In the genomic region with DNA sequence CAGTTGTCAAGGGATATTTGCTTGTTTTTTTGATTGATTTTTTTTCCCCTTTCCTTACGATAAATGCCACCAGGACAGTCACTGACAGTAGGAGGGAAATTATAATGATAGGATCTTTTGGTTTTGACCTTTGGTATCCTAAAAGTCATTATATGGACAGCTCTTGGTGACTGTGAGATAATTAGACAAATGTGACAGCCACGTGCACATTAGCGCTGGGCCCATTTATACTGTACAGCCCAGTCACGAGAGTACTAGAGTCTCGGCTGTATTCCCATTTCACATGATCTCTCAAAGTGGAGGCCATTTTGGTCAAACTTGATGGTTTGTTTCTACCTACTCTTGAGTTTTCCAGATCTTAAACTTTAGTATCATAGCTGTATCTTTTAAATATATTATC, we compare ENCODE assay signal across 7 mouse cellular contexts. TPM values are rescaled to one million over a fixed set of nuclear protein-coding genes. Genes with fewer than 3 reads are reported as not detected.
DNase-seq lines count a peak whose midpoint lies in the region; ATAC-seq lines count a peak whose summit lies in the region.

No protein-coding gene starts in this region.

- DNase-seq in cerebellum, adult 9-11 months = no peak
- no peak for DNase-seq in right cerebral cortex, postnatal 10 days (ENCODE audit: low spot score in 2 of 2)

- H3K4me1 ChIP-seq in megakaryocyte, embryonic 14.5 days = peaks cover 61% of the 10 kb centered on the region
- peaks cover 34% of the 10 kb centered on the region for H3K4me1 ChIP-seq in forebrain, embryonic 13.5 days
- peaks cover 45% of the 10 kb centered on the region for H3K4me1 ChIP-seq in limb, embryonic 13.5 days
- peaks cover 19% of the 10 kb centered on the region; the same call in 1 of the 2 replicates for H3K4me1 ChIP-seq in stomach, embryonic 14.5 days (ENCODE audit: control insufficient read depth, insufficient read depth, low read length)

- H3K36me3 ChIP-seq in megakaryocyte, embryonic 14.5 days (replicated peaks; ENCODE audit: low read length) = peaks cover 4% of the 10 kb centered on the region
- H3K36me3 ChIP-seq in forebrain, embryonic 13.5 days (ENCODE audit: poor library complexity, severe bottlenecking) = no peaks in the 10 kb centered on the region
- H3K36me3 ChIP-seq in limb, embryonic 13.5 days = no peaks in the 10 kb centered on the region
- H3K36me3 ChIP-seq in stomach, embryonic 14.5 days (ENCODE audit: control insufficient read depth, insufficient read depth, low read length) = no peaks in the 10 kb centered on the region

- H3K4me3 ChIP-seq in megakaryocyte, embryonic 14.5 days (replicated peaks) = peak overlapping the region; percentile 97
- peak overlapping the region; percentile 70 for H3K4me3 ChIP-seq in forebrain, embryonic 13.5 days
- H3K4me3 ChIP-seq in limb, embryonic 13.5 days = peak overlapping the region; percentile 65
- H3K4me3 ChIP-seq in stomach, embryonic 14.5 days (ENCODE audit: low read depth, low read length) = peak overlapping the region; percentile 79

- ATAC-seq in megakaryocyte, adult 5-6 weeks (ENCODE audit: poor library complexity, severe bottlenecking) = no peak
- ATAC-seq in forebrain, embryonic 13.5 days = no peak
- ATAC-seq in limb, embryonic 13.5 days (ENCODE audit: low FRiP score, low read depth) = no peak
- ATAC-seq in stomach, embryonic 14.5 days (ENCODE audit: insufficient number of reproducible peaks, insufficient read depth, low FRiP score, low read depth) = no peak

- WGBS in forebrain, embryonic 13.5 days = 62% methylated on average over 5 of the region's 5 CpGs
- WGBS in limb, embryonic 13.5 days = 40% methylated on average over 5 of the region's 5 CpGs
- WGBS in stomach, embryonic 14.5 days = 42% methylated on average over 5 of the region's 5 CpGs

- peak overlapping the region; percentile 96; the same call in 1 of the 2 replicates for H3K9ac ChIP-seq in forebrain, embryonic 13.5 days
- H3K9ac ChIP-seq in limb, embryonic 13.5 days = no peak overlapping the region
- H3K9ac ChIP-seq in stomach, embryonic 14.5 days (replicated peaks; ENCODE audit: low read depth, low read length) = peak overlapping the region; percentile 98; the same call in 1 of the 2 replicates

- H3K27ac ChIP-seq in forebrain, embryonic 13.5 days = no peak overlapping the region
- H3K27ac ChIP-seq in limb, embryonic 13.5 days = peak overlapping the region; percentile 97
- no peak overlapping the region; the same call in 1 of the 2 replicates for H3K27ac ChIP-seq in stomach, embryonic 14.5 days (ENCODE audit: low read length)

- H3K4me2 ChIP-seq in forebrain, embryonic 13.5 days = peak overlapping the region; percentile 89
- H3K4me2 ChIP-seq in limb, embryonic 13.5 days (replicated peaks) = peak overlapping the region; percentile 91
- H3K4me2 ChIP-seq in stomach, embryonic 14.5 days (replicated peaks; ENCODE audit: low read depth, low read length) = peak overlapping the region; percentile 91

- H3K27me3 ChIP-seq in megakaryocyte, embryonic 14.5 days (replicated peaks) = peaks cover 2% of the 10 kb centered on the region
- H3K27me3 ChIP-seq in forebrain, embryonic 13.5 days = no peaks in the 10 kb centered on the region
- H3K27me3 ChIP-seq in limb, embryonic 13.5 days = no peaks in the 10 kb centered on the region
- H3K27me3 ChIP-seq in stomach, embryonic 14.5 days (ENCODE audit: control insufficient read depth, insufficient read depth, low read length) = no peaks in the 10 kb centered on the region

- no peaks in the 10 kb centered on the region for H3K9me3 ChIP-seq in megakaryocyte, embryonic 14.5 days
- no peaks in the 10 kb centered on the region for H3K9me3 ChIP-seq in forebrain, embryonic 13.5 days (replicated peaks)
- no peaks in the 10 kb centered on the region for H3K9me3 ChIP-seq in limb, embryonic 13.5 days
- no peaks in the 10 kb centered on the region for H3K9me3 ChIP-seq in stomach, embryonic 14.5 days (ENCODE audit: control insufficient read depth, low read depth, low read length)

RNA-seq across cellular contexts. Expression of a gene that starts 1.4 kb away (rescaled TPM):
- polyA plus RNA-seq in megakaryocyte, embryonic 14.5 days (2012; ENCODE audit: insufficient read depth, low replicate concordance) = 2.7 and 5.7 TPM in 2 replicates
- total RNA-seq in megakaryocyte, adult 5-6 weeks (2015) = 28.1 and 31.5 TPM in 2 replicates
- 62.1 and 68.1 TPM in 2 replicates for total RNA-seq in megakaryocyte, adult 5-6 weeks (2017)
- polyA plus RNA-seq in forebrain, embryonic 13.5 days (2015; fragmentation: Nextera tagmentation; extraction: Ambion mirVana) = 31.9 and 32.4 TPM in 2 replicates
- polyA plus RNA-seq in limb, embryonic 13.5 days (2015; fragmentation: Nextera tagmentation; extraction: Ambion mirVana) = 38.6 and 40.3 TPM in 2 replicates
- 37.6 and 42.3 TPM in 2 replicates for polyA plus RNA-seq in stomach, embryonic 14.5 days (2014; fragmentation: Nextera tagmentation; extraction: Ambion mirVana)
